Mouse (Mus musculus) left cerebral cortex, adult 18-20 months (tissue): ENCODE data around the gene Sipa1l1. TPM values are rescaled to one million over a fixed set of nuclear protein-coding genes. Genes with fewer than 3 reads are reported as not detected.

Experiments used
- DNase-seq, 2 experiments: peaks; one replicate each; pipeline ENCODE4 v3.0.0; 2021 to 2022; ENCODE audit warnings: low spot score in 2 of 2, mixed read lengths in 1 of 2
- total RNA-seq, 2 experiments: library from RNA; stranded (reverse); gene quantifications; 2 replicates each; pipeline ENCODE4 v1.2.3; 2021

Sipa1l1 gene
- total RNA-seq, 2 experiments from 2014 or later: 288 to 302 TPM

DNA sequence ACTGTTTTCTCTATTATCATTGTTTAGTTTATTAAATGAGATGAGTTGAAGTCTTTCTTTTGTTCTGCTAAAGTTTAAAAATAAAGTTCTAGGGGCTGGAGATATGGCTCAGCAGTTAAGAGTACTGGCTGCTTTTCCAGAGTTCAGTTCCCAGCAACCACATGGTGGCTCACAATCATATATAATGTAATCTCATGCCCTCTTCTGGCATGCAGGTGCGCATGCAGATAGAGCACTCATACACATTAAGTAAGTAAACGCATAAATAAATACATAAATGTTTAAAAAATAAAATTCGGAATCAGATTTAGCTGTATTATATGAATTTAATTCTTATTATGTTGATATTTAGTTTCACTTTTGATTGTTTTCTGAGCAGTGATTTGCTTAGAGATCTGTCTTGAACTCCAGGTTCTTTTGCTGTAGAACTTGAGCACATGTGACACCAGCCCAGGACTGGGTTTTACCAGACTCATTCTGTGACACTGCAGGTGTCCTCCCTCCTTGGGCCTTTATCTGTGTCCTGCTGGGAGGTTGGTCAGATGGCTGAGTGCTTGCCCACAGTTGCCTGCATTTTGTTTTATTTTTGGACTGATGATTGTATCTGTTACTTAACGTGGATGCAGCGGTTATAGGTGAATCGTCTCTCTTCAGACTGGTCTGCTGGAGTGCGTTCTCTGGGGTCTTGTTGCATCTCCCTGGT, 124.6 kb downstream of the Sipa1l1 start:
- DNase-seq: no peak

DNA sequence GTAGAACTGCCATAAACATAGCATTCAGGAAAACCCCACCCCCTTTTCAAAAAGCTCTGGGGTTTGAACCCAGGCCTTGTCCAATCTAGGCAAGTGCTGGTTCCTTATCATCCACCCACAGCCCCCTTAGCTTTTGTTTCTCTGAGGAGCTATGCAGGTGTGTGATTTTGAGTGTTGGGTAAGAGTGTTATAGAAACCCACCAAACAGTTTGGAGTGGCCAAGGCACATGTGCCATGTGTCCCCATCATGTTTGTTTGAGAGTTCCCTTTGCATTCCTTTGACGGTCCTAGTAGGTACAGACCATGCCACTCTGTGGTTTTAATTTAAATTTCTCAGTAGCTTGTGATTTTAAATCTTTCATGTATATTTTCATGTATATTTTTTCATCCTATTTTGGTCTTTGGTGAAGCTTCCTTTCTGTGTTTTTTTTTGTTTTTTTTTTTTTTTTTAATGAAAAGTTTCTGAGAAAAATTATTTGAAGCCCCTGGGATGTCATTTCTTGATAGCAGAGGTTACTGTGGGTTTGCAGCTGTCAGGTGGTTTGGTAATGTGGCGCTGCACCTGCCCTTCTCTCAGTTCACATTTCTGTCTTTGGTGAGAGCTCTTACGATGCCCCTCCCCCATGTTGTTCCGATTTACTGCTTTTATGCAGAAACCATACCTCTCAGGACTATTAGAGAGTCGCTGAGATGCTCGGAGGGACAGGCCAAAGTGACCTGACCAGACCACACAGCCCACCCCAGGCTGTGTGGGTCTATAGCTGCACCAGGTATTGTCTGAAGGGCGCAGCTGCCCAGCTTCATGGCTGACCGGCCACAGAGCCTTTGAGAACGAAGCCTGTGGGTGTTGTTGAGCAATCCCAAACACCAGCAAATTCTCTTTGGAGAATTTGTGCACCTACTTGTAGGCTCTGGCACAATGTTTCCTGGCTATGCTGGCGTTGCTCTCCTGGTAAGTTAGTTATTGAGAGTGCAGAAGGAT, 126.1 kb downstream of the Sipa1l1 start:
- no peak for DNase-seq

DNA sequence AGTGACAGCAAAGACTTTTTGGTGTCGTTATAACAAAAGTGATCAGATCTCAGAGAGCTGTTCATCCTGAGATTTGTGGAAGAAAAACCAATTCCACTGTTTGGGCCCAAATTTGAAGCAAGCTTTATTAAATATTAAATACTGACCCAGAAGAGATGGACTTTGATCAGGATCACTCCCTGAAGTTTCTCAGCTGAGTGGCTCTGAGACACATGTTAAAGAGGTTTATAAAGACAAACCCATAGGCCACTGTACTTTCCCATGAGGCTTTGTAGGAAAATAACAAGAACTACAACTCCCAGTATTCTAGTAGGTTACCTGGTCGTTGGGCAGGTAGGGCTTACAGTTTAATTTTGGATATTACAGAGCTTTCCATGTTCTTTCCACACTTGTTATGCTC, 127.2 kb downstream of the Sipa1l1 start:
- DNase-seq: no peak

DNA sequence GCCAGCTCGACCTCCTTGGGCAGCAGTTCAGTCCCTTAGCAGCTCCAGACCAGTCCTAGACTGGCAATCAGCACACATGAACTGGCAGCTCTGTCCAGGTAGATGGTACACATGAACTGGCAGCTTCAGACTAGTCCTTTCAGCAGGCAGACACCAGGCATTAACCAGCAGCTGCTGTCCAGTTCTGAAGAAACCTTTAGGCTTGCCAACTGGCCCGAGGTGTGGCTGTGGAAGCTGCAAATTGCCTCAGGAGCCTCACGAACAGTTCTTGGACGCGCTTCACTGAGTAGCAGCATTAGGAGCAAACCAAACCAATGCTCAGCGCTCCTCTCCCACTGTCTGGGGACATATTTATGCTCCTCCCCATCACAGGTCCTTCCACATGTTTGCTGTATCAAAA, 128.1 kb downstream of the Sipa1l1 start:
- DNase-seq: no peak

DNA sequence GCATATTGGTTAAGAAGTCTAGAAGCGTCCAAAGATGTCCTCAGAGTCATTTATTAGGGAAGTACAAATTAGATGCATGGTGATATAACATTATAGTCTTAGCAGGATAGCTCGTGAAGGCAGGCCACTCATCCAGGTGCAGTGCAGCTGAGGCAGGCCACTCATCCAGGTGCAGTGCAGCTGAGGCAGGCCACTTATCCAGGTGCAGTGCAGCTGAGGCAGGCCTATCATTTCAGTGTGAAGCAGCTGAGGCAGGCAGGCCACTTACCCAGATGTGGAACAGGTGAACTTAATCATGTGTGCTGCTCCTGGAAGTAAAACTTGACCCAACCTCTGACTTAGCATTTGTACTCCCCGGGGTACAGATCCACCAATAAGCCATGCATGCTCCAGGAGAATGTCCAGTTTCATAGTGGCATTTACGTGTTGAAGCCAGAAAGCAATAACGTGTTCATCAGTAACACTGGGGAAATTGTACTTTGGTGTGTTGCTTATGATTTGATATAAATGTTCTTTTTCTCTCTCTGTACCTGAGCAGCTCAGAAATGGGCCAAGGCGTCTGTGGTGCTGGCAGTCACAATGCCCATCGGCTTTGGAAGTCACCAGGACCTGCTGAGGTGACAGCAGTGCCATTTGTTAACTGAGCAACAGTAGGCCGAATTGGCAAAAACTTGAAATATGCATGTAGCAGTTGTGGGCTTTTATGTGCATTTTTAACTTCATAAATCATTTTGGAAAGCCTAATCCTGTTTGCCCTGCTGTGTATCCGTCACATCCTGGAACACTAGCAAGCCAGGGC, 129.7 kb downstream of the Sipa1l1 start:
- no peak for DNase-seq

DNA sequence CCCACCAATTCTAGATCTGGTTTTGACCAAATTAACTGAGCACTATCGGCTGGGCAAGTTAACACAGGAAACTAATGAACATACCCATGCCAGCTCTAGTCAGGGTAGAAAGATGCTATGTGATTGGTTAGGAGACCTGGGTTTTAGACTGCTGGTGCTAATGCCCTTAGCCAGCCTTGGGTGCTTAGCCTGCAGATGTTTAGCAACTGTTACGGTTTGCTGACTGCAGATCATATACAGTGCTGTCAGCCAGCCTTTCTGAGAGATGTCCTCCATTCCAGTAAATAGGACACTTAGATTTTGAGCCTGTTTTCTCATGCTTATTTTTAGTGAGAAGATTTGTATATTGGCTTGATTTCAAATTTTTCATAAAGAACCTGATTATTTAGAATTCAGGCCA, 135.0 kb downstream of the Sipa1l1 start:
- no peak for DNase-seq

DNA sequence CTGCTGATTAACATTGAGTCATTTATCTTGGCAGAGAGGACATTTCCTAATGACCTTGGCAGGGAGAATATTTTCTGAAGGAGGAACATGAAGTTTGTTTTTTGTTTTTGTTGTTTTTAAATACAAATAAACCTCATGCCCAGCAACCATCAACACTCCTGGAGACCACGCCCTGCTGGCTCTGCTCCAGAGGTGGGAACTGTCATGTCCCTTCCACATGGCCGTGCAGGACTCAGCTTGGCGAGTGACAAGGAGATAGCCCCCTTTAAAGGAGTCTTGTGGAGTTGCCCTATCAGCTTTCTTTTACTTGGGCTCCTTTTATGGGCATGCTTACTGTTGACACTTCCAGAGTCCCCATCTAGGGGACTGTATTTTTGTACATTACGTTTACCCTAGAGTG, 136.9 kb downstream of the Sipa1l1 start:
- DNase-seq: no peak

DNA sequence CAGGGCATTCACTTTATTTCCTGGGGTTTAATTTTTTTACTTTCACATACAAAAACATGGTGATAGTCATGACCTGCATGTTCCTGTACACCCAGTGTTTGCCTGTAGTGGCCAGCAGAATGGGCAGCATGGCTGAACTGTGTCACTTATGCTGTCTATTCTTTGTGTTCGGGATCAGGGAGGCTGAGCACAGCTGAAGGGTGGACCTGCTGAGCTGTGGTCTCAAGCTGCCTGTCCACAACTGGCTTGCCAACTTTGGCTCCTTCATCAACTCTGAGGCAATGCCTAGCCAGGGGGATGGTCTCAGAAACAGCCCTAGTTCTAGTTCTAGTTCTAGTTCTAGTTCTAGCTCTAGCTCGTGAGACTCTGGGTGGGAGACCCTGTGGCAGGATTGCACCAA, 142.5 kb downstream of the Sipa1l1 start:
- DNase-seq: no peak

DNA sequence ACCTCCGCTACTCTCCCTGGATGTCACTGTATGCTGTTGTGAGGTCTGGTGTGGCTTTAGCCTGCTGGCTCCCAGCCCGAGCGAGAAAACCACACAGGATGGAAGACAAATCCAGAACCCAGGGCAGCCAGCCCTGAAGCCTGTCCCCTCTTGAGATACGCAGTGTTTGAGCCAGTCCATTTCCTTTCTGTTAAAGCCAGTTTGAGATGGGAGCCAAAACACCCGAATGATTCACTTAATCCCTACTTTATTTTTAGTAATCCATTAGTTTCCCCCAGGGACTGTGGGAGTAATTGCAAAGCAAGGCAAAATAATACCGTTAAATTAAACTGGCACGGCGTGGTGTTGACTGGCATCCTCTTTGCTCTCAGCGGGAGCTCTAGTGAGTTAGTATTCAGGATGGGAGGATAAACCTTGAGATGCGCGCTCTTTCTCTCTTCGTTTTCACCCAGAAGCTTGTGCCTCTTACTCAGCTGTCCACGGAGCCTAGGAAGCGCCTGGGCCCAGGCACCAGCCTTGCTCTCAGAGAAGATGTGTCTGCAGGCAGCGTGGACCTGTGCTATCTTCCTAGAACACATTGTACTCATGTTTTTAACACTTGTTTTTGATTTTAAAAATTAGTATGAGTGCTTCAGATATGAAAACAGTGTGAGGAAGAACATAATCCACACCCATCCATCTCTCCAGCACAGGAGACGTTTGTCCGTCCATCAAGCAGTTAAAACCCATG, 143.1 kb downstream of the Sipa1l1 start:
- no peak for DNase-seq

DNA sequence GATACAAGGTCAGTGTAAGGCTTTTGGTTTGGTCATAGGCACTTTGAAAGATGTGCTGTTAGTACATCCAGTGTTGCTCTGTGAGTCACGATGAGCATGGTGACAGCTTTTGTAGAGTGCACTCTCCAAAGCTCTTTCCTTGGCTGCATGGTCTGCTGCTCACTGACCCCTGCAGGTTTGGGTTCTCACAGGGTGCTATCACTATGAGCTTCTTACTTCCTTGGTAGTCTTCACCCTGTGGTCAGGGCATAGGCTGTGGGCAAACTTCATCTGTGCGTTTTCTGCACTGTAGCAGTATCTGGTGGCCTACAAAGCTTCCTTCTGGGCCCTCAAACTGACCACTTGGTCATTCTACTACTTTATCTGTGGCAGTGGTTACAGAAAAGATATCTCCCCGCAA, 144.0 kb downstream of the Sipa1l1 start:
- no peak for DNase-seq

DNA sequence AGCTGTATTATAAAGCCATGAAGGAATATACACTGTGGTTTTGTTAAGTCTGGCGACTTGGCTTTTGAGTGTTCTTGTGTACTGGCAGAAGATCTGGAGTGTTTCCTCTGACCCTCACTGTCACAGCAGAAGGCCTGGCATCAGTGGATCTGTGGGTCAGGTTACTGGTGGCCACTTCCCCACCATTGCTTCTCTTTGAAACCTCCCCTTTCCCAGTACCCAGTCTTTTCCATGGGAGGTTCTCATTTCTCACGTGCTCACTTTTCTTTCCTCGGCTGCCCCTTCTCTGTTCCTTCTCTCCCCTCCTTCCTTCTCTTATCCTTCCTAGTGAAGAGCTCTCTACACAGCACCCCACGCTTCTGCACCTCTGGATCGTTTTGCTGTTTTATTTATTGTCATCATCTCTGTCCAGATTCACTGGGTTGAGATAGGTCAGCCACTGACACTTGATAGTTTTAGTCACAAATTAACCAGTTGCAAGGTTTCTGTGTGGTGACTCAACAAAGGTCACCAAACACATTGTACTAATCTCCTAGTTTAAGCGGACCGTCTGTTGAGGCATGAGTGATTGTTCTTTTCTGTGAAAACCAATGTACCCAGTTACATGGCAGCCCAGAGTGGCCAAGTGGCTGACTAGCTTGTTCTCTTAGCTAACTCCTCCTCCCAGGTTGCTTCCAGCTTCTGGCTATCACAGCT, 150.5 kb downstream of the Sipa1l1 start:
- no peak for DNase-seq

DNA sequence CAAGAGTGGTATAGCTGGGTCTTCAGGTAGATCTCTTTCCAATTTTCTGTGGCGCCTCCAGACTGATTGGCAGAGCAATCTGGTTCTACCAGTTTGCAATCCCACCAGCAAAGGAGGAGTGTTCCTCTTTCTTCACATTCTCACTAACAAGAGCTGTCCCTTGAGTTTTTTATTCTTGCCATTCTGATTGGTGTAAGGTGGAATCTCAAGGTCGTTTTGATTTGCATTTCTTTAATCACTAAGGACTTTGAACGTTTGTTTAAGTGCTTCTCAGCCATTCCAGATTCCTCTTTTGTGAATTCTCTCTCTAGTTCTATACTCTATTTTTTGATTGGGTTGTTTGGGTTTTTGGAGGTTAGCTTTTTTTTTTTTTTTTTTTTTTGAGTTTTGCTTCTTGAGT, 151.1 kb downstream of the Sipa1l1 start:
- DNase-seq: no peak

DNA sequence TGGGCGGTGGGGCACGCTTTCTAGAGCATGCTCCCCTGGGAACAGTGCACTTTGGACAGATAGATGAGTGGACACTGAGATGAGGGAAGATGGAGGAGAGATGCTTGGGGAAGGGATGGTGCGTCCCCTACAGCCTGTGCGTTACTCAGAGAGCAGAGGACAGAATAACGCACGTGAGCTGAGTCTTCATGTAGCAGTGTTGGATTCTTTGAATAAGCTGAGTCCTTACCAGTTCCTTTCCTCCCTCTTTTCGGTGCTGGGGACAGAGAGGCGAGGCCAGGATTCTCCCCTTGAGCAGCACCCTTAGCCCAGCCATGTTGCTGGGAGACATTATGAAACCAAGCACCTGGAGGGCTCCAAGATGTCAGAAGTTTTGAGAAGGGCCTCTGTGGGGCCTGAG, 152.3 kb downstream of the Sipa1l1 start:
- no peak for DNase-seq

DNA sequence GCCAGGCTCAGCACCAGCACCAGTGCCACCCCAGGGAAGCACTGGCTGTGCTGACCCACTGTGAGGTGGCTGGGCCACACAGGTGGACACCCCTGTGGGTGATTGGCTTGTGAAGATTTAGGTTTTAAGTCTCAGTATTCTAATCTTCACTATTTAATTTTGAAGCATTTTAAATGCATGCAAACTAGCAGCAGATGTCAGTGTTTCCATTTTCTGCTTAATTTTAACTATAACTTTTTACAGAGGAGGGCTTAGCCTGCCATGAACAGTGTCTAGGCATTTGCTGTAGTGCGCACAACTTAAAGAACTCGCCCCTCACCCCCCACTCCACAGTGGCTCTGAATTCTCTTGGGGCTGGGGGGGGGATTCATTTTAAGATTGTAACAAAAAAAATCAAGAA, 152.7 kb downstream of the Sipa1l1 start:
- DNase-seq: no peak

DNA sequence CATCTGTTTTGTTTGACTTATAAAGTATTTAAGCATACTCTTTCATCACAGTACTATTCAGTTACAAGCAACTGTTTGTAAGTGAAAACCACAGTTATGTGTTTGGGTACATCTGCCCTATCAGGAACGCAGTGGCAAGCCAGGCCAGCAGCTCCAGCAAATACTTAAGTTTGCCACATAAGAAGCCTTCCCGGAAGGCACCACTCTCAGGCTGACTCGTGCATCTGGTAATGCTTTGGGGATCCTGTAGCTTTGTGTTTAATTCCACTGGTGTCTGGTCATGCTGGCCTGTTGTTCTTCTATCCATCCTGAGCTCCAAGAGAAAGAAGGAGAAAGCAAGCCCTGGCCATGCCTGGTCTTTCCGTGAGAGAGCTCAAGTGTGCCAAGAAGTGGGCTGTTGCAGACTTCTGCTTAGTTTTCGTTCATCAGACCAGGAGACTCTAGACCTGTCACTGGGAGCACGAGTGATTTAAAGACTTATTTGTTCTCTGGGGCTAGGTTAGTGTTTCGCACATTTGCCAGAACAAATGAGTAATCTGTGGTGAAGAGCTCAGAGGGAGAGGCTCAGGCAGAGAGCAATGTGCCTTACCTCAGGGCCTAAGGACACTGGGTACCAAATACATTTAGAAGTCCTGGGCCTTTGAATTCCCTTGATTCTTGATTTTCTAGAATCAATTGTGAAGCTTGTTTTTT, 153.8 kb downstream of the Sipa1l1 start:
- no peak for DNase-seq

DNA sequence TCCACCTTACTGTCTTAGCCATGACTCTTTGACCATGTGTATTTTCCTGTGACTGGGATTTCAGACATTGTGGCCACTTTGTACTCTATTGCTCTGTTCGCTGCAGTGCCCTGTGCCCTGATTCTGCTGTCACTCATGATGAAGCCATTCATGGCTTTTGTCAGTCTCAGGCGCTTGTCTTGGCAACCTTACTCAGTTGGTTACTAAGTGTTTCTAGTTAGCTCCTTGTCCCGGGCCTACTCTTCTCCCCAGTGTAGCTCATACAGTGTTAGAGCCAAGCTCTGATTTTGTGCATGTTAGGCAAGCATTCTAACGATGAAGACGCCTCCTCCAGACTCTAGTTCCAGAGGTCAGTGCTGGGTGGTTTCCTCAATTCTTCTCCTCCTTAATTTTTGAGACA, 155.5 kb downstream of the Sipa1l1 start:
- DNase-seq: no peak

DNA sequence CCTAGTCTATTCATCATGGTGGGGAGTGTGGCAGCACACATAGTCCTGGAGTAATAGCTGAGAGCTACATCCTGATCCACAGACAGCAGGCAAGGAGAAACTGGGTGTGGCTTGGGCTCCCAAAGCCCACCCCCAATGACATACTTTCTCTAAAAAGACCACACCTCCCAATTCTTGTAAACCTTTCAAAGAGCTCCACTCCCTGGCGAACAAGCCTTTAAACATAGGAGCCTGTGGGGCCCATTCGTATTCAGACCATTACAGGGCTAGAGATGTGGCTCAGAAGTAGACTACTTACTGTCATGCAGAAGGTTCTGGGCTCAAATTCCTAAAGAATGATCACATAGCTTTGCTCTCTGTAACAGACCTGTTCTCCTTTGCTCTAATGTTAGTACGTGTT, 156.4 kb downstream of the Sipa1l1 start:
- no peak for DNase-seq

DNA sequence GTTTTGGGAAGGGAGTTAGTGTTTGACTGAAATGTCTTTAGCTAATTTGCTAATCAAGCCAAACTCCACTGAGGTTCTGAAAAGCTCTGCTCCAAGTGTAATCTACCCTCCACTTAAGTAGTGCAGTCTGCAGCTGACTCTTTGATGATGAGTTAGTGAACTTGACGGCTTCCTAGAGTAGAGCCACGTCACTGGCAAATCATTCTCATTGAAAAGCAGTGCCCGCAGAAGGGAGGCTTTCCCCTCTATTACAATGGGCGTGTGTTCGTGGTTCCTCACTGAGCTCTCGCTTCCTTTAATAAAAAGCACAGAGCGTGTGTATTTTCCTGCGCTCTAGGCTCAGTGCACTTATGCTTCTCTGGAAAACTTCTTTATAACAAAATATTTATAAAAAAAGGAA, 157.3 kb downstream of the Sipa1l1 start:
- DNase-seq: no peak

DNA sequence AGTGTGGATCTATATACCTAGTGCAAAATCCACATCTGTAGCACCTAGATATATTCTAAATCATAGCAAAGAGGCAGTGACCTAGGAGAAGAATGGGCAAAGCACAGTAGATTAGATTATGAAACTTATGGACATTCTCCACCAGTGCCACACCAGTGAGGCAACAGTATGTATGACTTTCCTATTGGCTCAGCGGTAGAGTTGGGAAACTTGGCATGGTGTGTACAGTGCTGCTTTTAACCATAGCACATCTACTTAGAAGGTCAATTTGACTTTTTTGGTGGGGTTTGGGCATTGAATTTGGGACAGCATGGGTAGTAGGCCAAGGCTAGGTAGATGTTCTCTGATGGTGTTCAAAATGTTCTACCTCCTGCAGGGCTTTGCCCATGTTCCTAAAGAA, 159.0 kb downstream of the Sipa1l1 start:
- DNase-seq: no peak
